Mouse (Mus musculus): ENCODE data around the gene Vill.

The Vill gene

DNA sequence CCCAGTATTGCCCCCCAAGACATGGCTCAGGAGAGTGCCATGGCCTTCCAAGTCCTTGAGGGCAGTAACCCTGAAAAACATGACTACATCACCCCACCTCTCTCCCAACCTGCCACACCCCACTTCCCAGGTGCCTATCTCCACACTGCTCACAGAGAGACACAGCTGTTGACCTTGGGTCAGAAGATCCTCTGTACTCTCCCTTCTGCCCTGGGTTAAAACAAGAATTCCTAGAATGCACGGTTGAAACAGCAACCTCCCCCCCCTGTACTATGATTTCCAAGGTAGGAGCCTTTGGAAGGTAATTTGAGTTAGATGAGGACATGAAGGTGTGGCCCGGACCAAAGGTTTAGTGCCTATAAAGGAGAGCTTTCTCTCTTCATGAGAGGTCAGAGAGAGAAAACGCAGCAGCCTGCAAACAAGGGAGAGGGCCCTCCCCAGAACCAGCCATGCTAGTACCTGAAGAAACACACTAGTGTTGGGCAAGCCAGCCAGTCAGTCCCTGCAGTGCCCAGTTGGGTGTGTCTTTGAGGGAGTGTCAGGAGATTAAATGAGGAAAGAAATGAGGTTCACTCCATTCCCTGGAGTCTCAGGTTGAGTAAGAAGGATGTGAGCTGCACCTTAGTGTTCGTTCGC is 27.6 kb downstream of the Vill start:
- DNase-seq (ENCODE audit: low spot score): no peak

DNA sequence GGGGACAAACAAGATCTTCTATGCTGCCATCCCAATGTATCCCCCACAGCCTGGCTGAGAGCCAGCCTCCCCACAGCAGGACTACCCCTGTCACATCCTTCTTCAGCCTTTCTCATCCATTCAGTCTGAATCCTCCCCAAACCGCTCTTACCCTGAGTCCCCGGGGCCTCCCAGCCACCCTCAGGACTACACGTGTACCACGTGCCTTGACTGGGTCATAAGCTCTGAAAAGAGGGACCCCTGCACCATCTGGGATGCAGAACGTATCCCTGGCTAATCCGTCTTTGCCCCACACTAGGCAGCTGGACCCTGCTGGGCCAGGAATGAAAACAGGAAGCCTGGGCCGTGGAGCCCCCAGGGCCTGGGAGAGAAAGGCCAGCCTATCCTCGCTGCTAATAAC is 29.5 kb downstream of the Vill start:
- no peak for DNase-seq (ENCODE audit: low spot score)

DNA sequence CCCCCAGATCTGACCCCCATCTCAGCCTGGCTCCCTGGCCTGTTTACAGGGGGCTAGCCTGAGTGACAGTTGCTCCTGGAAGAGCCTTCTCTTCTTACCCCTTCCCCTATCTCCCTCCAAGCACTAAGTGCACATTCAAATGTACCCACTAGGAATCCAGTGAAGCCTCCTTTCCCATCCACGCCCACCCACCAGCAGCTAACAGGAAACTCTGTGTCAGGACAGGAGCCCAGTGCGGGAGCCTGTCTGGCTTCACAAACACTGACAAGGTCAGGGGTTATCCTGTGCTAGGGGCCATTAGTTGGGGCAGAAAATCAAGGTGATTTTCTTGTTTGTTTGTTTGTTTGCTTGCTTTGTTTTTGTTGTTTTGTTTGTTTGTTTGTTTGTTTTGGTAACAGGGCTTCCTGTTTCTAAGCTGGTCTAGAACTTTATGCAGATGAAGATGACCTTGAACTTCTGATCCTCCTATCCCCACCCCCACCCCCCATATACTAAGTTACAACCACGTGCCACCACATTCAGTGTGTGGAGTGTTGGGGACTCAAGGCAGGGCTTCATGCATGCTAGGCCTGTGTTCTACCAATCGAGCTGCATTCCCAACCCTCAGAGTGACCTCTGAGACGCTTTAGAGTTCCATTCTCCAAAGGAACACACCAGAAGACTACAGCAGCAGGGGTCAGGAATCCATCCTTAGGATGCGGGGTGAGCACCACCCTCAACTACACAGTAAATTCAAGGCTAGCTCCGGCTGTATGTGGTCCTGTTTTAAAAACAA is 30.3 kb downstream of the Vill start:
- no peak for DNase-seq (ENCODE audit: low spot score)

DNA sequence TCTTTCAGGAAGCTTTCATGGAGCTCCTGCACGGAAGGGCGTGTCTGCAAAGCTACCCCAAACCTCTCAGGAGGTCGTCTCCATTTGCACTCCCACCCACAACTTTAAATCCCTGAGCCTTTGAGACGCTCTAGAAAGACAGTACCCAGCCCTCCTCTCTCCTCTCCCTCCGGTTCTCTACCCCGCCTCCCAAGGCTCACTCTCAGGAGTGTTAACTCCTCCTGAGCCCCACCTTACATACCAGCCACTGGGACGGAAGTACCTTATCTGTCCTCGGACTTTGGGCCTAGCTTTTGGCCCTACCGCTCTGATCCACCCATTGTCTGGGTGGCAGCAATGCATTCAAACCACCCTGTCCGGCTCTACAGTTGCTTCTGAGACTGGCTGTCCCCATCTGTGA is 31.4 kb downstream of the Vill start:
- no peak for DNase-seq (ENCODE audit: low spot score)

DNA sequence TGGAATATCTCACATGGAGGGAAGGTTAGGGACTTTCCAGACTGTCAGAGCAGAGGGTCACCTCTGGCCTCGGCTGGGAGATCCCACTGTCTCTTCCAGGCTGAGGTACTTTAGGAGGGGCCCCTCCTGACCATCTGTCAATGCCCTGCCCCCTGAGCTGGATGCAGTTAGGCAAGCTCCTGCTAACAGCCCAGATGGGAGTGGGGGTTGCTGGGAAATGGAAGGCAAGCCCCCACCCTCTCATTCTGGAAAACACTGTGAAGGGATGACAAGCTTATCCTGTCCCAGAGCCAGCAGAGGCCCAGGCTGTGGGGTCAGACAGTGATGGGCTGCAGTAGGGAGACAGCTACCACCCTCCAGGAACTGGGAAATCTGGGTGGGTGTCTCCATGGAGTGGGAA is 33.9 kb downstream of the Vill start:
- DNase-seq (ENCODE audit: low spot score): no peak

DNA sequence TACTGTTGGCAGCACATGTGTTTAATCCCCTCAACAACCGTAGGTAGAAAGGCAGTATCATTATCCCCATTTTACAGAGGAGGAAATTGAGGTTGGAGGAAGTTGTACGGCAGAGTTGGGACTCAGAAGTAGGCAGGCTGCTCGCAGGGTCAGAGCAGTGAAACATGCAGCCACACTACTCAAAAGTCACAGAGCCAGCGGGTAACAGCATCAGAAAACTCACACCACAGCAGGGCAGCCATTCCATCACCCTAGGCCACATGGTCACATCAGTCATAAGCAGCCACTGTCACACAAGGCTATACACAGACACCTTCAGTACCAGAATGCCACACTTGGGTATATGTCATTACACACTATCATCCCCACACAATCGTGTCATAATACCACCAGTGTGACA is 34.7 kb downstream of the Vill start:
- no peak for DNase-seq (ENCODE audit: low spot score)

DNA sequence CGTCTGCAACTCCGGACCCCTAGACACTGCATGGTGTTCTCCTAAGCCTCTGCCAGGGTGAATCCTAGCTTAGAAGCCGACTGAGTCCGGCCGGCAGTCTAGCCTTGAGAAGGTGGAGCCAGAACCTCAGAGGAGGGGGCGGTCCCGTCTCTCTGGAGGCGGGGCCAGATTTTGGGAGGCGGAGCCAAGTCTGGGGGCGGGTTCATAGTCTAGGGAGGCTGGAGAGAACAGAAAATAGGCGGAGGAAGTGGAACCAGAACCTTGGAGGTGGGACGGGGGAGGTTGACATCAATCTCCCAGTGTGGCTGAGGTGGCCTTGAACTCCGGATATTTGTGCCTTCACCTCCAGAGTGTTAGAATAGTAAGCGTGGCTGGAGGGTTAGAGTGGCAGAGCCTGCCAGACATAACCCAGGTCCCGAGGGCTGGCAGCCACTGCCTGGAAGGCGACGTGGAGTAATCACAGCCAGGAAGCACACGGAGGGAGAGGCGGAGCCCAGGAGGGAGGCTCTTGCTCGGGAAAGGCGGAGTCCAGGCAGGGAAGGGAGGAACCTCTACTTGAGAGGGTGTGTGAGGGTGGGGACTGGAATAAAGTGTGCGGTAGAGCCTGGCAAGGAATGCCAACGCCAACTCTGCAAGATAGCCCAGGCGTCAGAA is 35.7 kb downstream of the Vill start:
- peak; percentile 10 for DNase-seq (ENCODE audit: low spot score)

DNA sequence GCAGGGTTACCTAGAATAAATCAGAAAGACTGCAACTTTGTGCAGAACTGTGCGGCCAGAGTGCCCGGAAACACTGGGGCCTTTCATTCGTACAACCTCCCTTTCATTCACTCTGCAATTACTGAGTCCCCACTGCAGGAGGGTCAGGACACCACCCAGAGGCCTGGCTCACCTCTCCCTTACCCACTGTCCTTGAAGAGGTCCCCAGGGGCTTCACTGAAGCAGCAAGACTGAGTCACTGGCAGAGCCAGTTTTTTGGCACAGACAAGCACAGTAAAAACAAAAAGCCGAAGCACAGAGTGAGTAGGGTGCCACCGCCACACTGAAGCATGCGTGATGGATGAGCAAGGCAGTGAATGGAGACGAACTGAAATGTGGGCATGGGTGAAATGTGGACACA is 36.9 kb downstream of the Vill start:
- DNase-seq (ENCODE audit: low spot score): peak; percentile 14

DNA sequence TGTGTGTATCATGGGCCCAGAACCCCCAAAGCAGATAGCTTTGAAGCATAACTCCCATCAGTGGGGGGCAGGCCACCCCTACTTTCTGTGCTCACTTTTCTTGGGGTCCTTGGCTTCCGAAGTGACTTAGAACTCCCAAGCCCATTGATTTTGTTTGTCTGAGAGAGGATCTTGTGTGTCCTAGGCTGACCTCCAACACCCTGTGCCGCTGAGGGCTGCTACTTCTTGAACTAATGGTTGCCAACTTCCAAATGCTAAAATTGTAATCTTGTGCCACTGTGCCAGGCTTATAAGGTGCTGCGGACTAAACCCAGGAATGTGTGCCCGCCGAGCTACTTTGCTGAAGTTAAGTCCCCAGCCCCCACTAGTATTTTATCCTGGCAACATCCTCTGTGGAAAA is 37.9 kb downstream of the Vill start:
- DNase-seq (ENCODE audit: low spot score): no peak

DNA sequence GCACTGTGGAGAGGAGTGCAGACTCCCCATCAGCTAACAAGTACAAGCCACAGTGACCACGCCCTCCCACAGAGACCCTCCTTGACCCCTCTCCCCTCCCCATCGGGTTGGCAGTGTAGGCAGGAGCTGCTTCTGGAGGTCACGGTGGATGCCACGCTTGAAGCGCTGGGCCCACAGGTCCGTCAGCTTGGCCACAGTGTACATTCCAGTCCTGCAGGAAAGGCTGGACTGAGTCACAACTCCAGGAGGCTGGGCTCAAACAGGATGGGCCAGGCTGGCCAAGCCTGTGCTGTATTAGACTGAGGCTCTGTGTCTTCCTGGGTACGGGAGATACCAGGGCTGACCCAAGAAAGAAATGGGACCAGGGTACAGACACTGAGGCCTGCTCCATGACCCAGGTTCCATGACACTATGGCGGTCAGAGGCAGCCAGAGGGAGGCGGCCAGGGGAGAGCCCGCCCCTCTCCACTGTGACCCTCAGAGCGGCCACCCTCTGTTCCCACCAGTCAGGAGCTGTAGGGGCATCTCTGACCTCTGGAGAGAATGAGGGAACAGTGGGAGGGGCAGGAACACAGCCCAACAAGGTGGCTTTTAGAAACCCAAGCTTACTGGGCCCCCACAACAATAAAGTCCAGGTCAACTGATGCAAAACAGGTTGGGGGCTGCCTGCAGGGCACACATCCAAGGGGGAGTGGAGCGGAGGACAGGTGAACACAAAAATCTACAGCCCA is 39.2 kb downstream of the Vill start:
- no peak for DNase-seq (ENCODE audit: low spot score)

DNA sequence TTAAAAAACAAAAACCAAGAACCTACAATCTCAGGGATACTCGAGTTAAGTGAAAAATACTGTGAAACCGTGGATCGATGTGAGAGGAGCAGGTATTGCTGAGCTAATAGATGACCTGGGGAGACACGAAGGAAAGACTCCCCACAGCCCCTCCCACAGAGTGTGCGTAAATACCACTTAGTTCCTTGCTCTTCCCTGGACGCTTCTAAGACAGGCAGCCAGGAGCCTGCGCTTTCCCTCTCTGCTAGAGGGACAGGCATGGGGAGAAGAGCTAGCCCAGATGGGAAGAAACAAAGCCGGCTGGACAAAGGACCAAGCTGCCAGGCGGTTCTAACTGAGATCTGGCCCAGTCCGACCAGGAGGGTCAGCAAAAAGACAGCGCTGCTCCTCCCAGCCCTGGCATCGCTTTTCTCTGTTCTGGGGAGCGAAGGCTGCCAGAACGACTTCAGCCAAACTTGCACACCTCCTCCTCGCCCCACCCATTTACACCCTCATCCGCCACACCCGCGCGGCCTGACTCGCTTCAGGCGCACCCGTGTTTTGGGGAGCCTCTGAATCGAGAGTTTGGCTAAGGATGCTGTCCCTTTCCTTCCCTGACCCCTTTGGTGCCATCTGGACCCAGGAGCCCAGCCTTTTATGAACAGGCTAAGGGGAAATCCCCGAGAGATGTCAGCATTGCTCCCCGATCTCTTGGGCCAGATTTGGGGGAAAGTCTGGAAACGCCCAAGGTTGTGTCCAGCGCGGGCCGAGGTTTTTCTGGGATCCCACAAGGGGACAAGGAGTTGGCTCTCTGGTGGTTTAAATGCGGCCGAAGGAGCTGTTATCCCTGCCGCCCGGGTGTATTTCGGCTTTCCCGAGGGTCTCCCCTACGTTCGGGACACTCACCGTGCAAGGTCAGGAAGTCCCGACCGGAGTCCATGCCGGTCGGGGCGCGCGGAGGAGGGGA is 40.2 kb downstream of the Vill start:
- no peak for DNase-seq (ENCODE audit: low spot score)

DNA sequence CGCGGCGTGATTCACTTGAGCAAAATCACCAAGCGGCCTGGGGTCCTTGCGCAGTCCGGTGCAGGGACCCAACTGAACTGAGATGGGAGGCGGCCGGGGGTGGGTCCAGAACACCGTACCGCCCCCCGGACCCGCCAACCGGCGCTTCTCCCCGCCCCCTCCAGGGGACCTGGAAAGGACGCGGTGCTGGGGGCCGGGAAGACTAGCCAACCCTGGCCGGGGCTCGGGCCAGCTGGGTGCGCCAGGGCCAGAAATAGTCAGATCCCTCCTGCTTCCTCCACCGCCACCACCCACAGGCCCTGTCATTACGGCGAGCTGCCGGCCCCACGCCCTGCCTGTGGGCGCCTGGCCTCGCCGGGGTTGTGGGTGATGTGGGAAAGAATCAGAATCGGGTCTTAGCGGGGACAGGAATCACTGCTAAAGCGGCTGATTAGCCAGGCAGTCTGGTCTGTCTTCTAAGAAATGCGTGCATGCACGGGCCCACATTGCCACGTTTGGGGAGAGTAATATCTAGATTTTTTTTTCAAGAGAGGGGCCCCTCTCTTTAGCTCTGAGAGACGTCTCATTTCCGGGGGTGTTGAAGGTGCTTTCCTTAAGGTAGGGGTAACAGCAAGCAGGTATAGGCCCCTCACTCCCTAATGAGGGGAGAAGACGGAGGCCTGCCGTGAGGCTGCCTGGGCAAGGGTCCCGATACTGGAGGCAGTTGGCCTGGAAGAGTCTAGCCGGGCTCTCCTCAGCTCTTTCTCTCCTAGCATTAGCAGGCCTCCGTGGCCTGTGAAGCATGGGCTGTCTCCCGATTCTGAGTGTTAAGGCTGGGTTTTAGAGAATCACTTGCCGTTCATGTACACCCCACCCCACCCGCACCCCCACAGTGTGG is 41.1 kb downstream of the Vill start, which contains the start of gene Plcd1:
Gene Plcd1 (minus strand): TSS at position 84 of the 877 bp plus-strand sequence.
- no peak for DNase-seq (ENCODE audit: low spot score)

DNA sequence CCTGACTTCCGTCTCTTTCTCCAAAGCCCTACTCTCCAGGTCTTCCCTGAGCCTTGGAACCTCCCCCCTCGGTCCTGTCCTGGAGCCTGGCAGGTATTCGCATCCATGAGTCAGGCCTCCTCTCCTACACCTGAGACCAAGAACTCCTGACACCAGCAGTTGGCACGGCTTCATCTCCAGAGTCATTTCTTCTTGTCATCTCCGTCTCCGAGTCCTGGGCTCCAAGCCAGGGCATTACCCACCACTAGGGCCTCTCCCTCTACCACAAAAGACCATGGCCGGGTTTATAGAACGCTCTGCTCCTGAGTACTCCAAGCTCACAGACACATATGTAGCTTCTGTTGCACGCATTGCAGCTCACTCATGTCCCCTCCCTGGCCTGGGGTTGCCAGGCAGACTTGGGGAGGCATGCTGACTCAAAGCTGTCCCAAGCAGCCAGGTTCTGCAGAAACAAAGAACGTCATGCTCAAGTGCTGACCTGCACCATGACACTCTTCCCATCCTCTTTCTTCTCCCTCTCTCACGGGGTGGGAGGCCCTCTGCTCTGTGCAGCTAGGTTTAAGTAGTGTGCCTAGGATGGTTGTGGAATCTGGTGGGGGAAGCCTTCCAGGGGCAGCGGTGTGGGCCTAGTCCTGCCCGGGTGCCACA is 42.0 kb downstream of the Vill start:
- DNase-seq (ENCODE audit: low spot score): no peak

DNA sequence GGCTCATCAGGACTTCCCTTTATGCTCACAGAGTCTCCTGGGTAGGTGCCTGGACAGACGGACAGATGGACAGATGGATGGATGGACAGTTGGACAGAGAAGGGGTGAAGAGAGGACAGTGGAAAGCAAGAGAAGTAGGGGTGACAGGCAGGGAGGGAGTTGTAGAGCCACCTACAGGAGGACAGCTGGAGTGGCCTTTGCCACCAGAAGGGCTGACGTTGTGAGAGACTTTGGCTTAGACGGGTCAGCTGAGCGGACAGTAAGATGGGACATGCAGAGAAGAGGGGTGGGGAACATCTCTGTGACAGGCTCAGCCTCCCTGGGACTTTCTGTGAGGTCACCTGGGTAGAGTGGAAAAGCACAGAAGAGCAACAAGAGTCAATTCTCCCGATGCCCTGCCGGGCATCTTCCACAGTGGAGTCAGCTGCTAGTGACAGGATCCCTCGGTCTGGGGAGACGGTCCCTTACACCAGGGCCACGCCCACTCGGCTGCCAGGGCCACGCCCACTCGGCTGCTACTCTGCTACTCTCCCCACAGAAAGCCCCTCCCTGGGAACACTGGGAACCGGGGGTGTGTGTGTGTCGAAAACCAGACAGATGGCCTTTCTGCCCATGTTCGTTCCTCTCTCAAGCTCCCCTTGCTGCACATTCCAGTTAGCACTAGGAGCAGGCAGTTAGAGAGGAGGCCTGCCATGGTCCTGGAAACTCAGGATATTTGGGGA is 47.8 kb downstream of the Vill start:
- no peak for DNase-seq (ENCODE audit: low spot score)

DNA sequence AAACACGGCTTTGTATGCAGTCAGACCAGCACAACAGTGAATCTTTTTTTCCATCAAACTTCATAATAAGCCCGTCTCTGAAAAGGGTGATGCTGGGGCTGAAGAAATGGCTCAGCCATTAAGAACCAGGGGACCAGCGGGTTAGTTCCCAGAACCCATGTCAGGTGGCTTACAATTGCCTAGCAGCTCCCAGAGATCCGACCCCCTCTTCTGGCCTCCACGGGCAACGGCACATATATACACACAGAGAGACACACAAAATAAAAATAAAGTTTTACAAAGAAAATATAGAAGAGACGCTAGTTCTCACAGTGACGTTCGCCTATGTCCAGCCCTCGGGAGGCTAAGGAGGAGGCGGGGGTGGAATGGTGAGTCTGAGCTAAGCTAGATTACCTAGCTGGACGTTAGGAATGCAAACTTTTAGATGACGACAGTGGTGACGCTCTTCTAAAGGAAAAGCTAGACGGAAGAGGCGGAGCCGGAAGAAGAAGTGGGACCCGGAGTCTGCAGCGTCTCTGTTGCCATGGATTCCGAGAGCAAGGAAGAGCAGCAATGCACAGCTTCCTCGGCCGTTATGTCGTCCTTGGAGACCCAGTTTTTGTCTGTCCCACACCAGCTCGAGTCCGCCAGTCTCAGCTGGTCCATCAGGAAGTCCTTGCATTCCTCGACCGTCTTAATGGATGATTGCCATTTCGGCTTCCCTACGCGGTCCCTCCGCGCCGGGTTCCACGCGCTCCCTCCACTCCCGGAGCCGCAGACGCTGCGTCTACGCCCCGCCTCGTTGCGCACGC is 49.6 kb downstream of the Vill start, which contains the start of gene Dlec1:
Gene Dlec1 (plus strand): TSS at position 487 of the 791 bp plus-strand sequence.
- DNase-seq (ENCODE audit: low spot score): no peak

DNA sequence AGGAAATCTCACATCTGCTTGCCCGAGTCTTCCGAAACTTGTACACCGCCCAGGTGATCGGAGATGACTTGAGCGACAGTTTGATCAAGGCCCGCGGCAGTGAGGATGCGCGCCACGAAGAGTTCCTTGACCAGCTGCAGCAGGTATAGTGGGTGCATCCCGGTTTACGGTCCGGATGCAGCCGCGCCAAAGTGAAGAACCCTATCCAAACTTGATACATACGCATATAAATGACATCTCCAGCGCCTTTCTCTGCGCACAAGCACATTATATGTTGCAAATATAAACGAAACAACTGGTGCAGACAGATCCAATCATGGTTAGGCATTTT is 50.2 kb downstream of the Vill start:
- no peak for DNase-seq (ENCODE audit: low spot score)

DNA sequence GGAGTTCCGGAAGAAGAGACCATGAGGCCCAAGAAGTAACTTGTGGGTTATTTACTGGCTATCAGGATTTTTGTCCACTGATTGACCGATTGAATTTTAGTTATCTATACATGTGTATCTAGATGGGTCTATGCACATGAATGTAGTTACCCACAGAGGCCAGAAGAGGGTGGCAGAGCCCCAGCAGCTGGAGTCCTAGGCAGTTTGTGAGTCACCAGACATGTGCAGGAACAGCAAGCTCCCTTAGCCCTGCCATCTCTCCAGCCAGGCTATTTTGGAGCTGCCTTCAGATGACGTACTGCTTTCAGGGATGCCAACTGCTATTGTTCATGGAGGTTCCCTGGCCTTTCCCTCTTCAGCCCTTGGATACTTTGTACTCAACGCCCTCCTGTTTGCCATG is 55.0 kb downstream of the Vill start:
- DNase-seq (ENCODE audit: low spot score): no peak

DNA sequence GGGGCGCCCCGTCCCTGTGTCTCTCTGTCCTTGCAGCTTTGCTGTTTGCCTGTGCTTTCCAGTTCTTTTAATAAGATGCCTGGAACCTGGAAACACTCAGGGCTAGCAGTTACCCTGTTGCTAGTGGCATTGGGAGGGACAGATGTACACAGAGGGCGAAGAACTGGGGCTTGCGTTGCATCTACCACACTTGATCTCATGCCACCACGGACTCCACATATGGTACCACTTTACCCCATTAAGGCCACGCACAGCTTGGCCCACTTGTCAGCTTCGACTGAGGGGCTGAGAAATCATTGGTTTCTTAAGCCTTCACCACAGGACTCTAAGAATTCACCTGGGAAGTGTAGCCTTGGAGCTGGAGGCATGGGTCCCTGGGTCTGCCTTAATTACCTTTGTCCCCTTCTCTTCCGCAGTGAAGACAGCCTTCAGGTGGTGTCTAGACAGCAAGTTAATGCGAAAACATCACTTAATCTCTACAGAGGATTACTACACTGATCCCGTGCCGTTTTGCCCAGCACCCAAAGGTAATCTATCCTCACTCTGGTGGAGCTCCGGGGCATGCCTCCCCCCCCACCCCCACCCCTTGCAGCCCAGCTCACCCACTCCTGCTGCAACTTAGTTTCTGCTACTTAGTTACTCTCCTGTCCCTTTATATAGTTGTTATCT is 57.2 kb downstream of the Vill start:
- no peak for DNase-seq (ENCODE audit: low spot score)
